In genomic region chr4:127060585-127061290, GRCm38 (mm10) we compare ENCODE assay signal across 8 mouse cellular contexts. TPM values are rescaled to one million over a fixed set of nuclear protein-coding genes. Genes with fewer than 3 reads are reported as not detected.
A peak's percentile ranks its signal among the peaks of the same experiment; 100 is the strongest.
DNase-seq lines count a peak whose midpoint lies in the region; ATAC-seq and TF ChIP-seq lines count a peak whose summit lies in the region.

Gene Zmym1, minus strand, starts transcription at chr4:127061152.

- H3K27ac ChIP-seq in heart, embryonic 11.5 days (ENCODE audit: low read depth, low read length), result 0 out of 2 replicates have a peak within 1 kb of the TSS, but pooled peaks have one; percentile 2
- H3K27ac ChIP-seq in kidney, postnatal 0 days, result peak within 1 kb of the TSS; percentile 57; the same call in 1 of the 2 replicates
- peak within 1 kb of the TSS; percentile 8; the same call in 1 of the 2 replicates for H3K27ac ChIP-seq in liver, embryonic 11.5 days (ENCODE audit: low read depth, low read length)
- H3K27ac ChIP-seq in stomach, embryonic 14.5 days (ENCODE audit: low read length), result no peak within 1 kb of the TSS

- H3K27me3 ChIP-seq in heart, embryonic 11.5 days (ENCODE audit: control insufficient read depth, insufficient read depth, low read length), result no peaks in the 10 kb centered on the region
- no peaks in the 10 kb centered on the region for H3K27me3 ChIP-seq in kidney, postnatal 0 days (ENCODE audit: insufficient read depth, low read length)
- H3K27me3 ChIP-seq in liver, embryonic 11.5 days (replicated peaks; ENCODE audit: control insufficient read depth, insufficient read depth, low read length), result no peaks in the 10 kb centered on the region
- H3K27me3 ChIP-seq in stomach, embryonic 14.5 days (ENCODE audit: control insufficient read depth, insufficient read depth, low read length), result no peaks in the 10 kb centered on the region

- peak within 1 kb of the TSS; percentile 72 for H3K9ac ChIP-seq in heart, embryonic 11.5 days (ENCODE audit: low read depth, low read length)
- peak within 1 kb of the TSS; percentile 79 for H3K9ac ChIP-seq in kidney, postnatal 0 days (ENCODE audit: low read depth, low read length)
- H3K9ac ChIP-seq in liver, embryonic 11.5 days (ENCODE audit: low read depth, low read length), result peak within 1 kb of the TSS; percentile 92
- H3K9ac ChIP-seq in stomach, embryonic 14.5 days (replicated peaks; ENCODE audit: low read depth, low read length), result peak within 1 kb of the TSS; percentile 54

- DNase-seq in B cell, adult 2 months, result peak; percentile 95
- DNase-seq in brain, adult 2 months (ENCODE audit: low read depth, low spot score), result peak; percentile 92
- DNase-seq in kidney, postnatal 0 days (ENCODE audit: low spot score), result peak; percentile 93
- peak; percentile 93 for DNase-seq in liver, embryonic 11.5 days (ENCODE audit: low spot score)
- DNase-seq in naive thymus-derived CD4-positive, alpha-beta T cell, adult 2 months (ENCODE audit: low read depth), result peak; percentile 94

- ATAC-seq in erythroblast, adult 5-6 weeks (replicated peaks; ENCODE audit: low FRiP score, poor library complexity, severe bottlenecking), result peak; percentile 100
- ATAC-seq in heart, embryonic 11.5 days (replicated peaks; ENCODE audit: insufficient number of reproducible peaks, low FRiP score, low TSS enrichment), result peak; percentile 89
- peak; percentile 85 for ATAC-seq in kidney, postnatal 0 days (replicated peaks; ENCODE audit: low FRiP score, low read depth)
- peak; percentile 95 for ATAC-seq in liver, embryonic 11.5 days (replicated peaks; ENCODE audit: low FRiP score)
- ATAC-seq in stomach, embryonic 14.5 days (ENCODE audit: insufficient number of reproducible peaks, insufficient read depth, low FRiP score, low read depth), result peak; percentile 90

- H3K4me1 ChIP-seq in heart, embryonic 11.5 days (ENCODE audit: control insufficient read depth, insufficient read depth, low read length), result no peaks in the 10 kb centered on the region
- H3K4me1 ChIP-seq in kidney, postnatal 0 days (replicated peaks; ENCODE audit: insufficient read depth, low read length), result no peaks in the 10 kb centered on the region
- H3K4me1 ChIP-seq in liver, embryonic 11.5 days (replicated peaks; ENCODE audit: control insufficient read depth, insufficient read depth, low read length), result no peaks in the 10 kb centered on the region; the same call in none of the 2 replicates
- 0 out of 2 replicates have a peak, but pooled peaks cover 3% of the 10 kb centered on the region for H3K4me1 ChIP-seq in stomach, embryonic 14.5 days (ENCODE audit: control insufficient read depth, insufficient read depth, low read length)

- 1% methylated on average over 38 of the region's 38 CpGs for WGBS in heart, embryonic 11.5 days (ENCODE audit: insufficient replicate concordance)
- WGBS in kidney, postnatal 0 days, result 1% methylated on average over 38 of the region's 38 CpGs
- WGBS in liver, embryonic 11.5 days, result 1% methylated on average over 38 of the region's 38 CpGs
- 1% methylated on average over 38 of the region's 38 CpGs for WGBS in stomach, embryonic 14.5 days

- H3K36me3 ChIP-seq in heart, embryonic 11.5 days (ENCODE audit: control insufficient read depth, insufficient read depth, low read length), result peaks cover 6% of the 10 kb centered on the region
- H3K36me3 ChIP-seq in kidney, postnatal 0 days (ENCODE audit: insufficient read depth, low read length), result peaks cover 3% of the 10 kb centered on the region; the same call in 1 of the 2 replicates
- peaks cover 10% of the 10 kb centered on the region for H3K36me3 ChIP-seq in liver, embryonic 11.5 days (ENCODE audit: control insufficient read depth, insufficient read depth, low read length)
- no peaks in the 10 kb centered on the region; the same call in 1 of the 2 replicates for H3K36me3 ChIP-seq in stomach, embryonic 14.5 days (ENCODE audit: control insufficient read depth, insufficient read depth, low read length)

- H3K4me3 ChIP-seq in heart, embryonic 11.5 days (ENCODE audit: low read depth, low read length), result peak within 1 kb of the TSS; percentile 65
- H3K4me3 ChIP-seq in kidney, postnatal 0 days (replicated peaks; ENCODE audit: low read depth, low read length), result peak within 1 kb of the TSS; percentile 72
- H3K4me3 ChIP-seq in liver, embryonic 11.5 days (ENCODE audit: low read depth, low read length), result peak within 1 kb of the TSS; percentile 89
- peak within 1 kb of the TSS; percentile 61 for H3K4me3 ChIP-seq in stomach, embryonic 14.5 days (ENCODE audit: low read depth, low read length)

- TF ChIP-seq CTCF in kidney, postnatal 0 days (IDR thresholded peaks at IDR 0.05; ENCODE audit: low read depth), result no peak

- peak within 1 kb of the TSS; percentile 80 for H3K4me2 ChIP-seq in heart, embryonic 11.5 days
- H3K4me2 ChIP-seq in kidney, postnatal 0 days (ENCODE audit: low read length), result peak within 1 kb of the TSS; percentile 73
- H3K4me2 ChIP-seq in liver, embryonic 11.5 days, result peak within 1 kb of the TSS; percentile 73
- H3K4me2 ChIP-seq in stomach, embryonic 14.5 days (replicated peaks; ENCODE audit: low read depth, low read length), result peak within 1 kb of the TSS; percentile 46

- H3K9me3 ChIP-seq in heart, embryonic 11.5 days (replicated peaks; ENCODE audit: control insufficient read depth, low read length), result no peaks in the 10 kb centered on the region
- H3K9me3 ChIP-seq in kidney, postnatal 0 days (replicated peaks; ENCODE audit: low read length), result no peaks in the 10 kb centered on the region
- no peaks in the 10 kb centered on the region for H3K9me3 ChIP-seq in liver, embryonic 11.5 days (ENCODE audit: control insufficient read depth, low read length)
- no peaks in the 10 kb centered on the region for H3K9me3 ChIP-seq in stomach, embryonic 14.5 days (ENCODE audit: control insufficient read depth, low read depth, low read length)

RNA-seq across cellular contexts. Expression of gene Zmym1, which starts in this region (rescaled TPM):
- total RNA-seq in erythroblast, adult 5-6 weeks (2015; ENCODE audit: low replicate concordance), result 8.2 and 12.7 TPM in 2 replicates
- 23.1 and 25.7 TPM in 2 replicates for total RNA-seq in erythroblast, adult 5-6 weeks (2017; ENCODE audit: low replicate concordance)
- polyA plus RNA-seq in heart, embryonic 11.5 days (2014; fragmentation: Nextera tagmentation; extraction: Ambion mirVana), result 16.9 and 18.2 TPM in 2 replicates
- polyA plus RNA-seq in kidney, postnatal 0 days (2015; fragmentation: Nextera tagmentation; extraction: Ambion mirVana), result 11.8 and 12.6 TPM in 2 replicates
- polyA plus RNA-seq in liver, embryonic 11.5 days (2014; fragmentation: Nextera tagmentation; extraction: Ambion mirVana), result 22.5 and 23.8 TPM in 2 replicates
- polyA plus RNA-seq in stomach, embryonic 14.5 days (2014; fragmentation: Nextera tagmentation; extraction: Ambion mirVana), result 19.5 and 25.5 TPM in 2 replicates
